Mouse (Mus musculus) heart, postnatal 0 days (tissue): ENCODE measurements around the gene Cnst.

Experiments
- CTCF ChIP-seq: IDR thresholded peaks from 2 replicates; pipeline ENCODE4 v1.5.1; 2016; ENCODE audit warnings: antibody characterized with exemption, control low read depth, low read depth
- EP300 ChIP-seq: IDR thresholded peaks from 2 replicates; pipeline ENCODE4 v1.6.1; 2016; ENCODE audit warnings: antibody characterized with exemption, low read depth

DNA sequence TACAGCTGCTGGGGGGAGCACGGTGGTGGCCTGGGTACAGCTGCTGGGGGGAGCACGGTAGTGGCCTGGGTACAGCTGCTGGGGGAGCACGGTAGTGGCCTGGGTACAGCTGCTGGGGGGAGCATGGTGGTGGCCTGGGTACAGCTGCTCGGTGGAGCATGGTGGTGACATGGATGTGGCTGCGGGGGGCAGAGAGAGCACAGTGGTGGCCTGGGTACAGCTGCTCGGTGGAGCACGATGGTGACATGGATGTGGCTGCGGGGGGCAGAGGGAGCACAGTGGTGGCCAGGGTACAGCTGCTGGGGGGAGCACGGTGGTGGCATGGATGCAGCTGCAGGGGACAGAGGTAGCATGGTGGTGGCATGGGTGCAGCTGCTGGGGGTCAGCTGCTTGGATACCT lies 39.5 kb downstream of the Cnst start:
- TF ChIP-seq CTCF = no peak
- no peak for TF ChIP-seq EP300
